Mouse (Mus musculus) common myeloid progenitor, adult 5-6 weeks (primary cell): Measurements from ENCODE around the gene Ccdc124. TPM values are rescaled to one million over a fixed set of nuclear protein-coding genes. Genes with fewer than 3 reads are reported as not detected.

ENCODE experiments used
- ATAC-seq: replicated peaks from 2 replicates; pipeline ENCODE4 v1.8.0; 2016; ENCODE audit warnings: low read depth, mild to moderate bottlenecking, moderate TSS enrichment, inconsistent platforms; ENCODE audit not compliant: poor library complexity, severe bottlenecking
- total RNA-seq: library from RNA; stranded (forward); fragments of 200-1000, 187-1606 nt; gene quantifications from 2 replicates; pipeline ENCODE4 v1.2.3, GENCODE M21; 2017

Ccdc124 gene
- 28.6 and 40.6 TPM in 2 replicates for total RNA-seq

DNA sequence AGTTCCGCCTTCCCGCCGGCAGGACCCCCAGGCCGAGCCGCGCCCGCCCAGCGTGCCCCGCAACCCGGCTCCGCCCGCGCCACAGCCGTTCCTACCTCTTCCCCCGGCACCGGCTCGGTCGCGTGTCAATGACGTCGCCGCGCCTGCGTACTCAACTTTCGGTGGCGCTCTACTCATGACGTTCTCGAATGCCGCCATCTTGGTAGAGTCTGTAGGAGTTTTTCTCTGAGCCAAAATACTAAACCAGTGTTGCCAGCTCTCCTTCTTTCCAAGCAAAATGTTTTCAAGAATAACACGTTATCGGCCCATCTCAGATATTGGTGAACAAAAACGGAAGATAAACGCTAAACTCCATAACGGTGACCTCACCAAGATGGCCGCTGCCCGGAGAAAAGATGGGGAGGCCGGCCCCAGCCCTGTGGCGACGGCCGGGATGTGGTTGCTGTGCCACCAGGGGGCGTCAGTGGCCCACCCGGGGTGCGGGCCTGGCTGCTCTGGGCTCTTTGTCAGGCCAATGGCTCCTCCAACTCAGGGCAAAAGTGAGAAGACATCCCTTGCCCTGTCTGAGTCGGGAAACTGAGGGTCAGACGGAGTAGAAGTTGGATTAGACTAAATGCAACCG lies at the start of gene Ccdc124:
Ccdc124 (minus strand) TSS at position 572 of the 622 bp plus-strand sequence.
- peak; percentile 81 for ATAC-seq

DNA sequence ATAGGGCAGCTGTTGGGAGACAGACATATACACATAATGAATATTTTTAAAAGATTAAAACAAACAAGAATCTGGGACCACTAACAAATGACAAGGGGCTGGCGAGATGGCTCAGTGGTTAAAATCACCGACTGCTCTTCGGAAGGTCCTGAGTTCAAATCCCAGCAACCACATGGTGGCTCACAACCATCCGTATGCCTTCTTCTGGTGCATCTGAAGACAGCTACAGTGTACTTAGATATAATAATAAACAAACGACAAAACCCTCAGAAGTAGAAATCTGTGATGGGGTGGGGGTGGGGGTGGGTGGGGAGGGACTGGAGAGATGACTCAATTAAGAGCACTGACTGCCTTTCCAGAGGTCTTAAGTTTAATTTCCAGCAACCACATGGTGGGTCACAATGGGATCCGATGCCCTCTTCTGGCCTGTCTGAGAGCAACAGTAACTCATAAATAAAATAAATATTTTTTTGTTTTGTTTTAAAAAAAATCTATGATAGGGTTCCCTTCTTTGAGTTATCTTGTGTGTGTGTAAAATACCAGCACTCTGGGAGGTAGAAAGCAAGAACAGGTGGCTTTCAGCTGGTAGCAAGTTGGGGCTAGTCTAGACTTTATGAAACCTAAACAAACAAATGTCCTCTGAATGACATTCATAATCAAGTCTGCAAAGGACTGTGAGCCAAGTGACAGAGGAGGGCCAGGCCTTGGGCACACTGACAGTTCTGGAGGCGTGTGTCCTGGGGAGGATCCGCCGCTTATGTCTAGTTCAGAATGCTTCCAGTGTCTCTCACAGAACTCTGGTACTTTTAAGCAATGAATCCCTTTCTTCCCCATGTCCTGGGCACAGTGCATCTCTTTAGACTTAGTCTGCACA lies 46.6 kb upstream of the Ccdc124 start:
- no peak for ATAC-seq

DNA sequence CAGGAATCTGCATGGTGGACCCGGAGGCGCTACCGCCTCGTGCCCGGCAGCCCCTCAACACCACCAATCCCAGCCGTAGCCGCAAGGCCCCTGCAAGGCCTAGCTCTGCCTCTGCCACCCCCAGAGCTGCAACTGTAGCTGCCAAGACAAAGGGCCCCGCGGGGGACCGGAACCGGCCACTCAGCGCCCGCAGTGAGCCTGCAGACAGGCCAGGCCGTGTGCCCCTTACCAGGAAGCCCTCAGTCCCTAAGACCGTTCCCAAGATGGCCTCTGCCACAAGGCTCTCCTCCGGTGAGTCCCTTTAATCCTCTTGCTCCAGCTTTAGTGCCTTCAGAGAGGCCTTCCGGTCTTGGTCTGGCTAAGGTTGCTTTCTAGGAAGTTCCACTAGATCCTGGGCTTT lies 41.0 kb upstream of the Ccdc124 start:
- ATAC-seq: no peak

DNA sequence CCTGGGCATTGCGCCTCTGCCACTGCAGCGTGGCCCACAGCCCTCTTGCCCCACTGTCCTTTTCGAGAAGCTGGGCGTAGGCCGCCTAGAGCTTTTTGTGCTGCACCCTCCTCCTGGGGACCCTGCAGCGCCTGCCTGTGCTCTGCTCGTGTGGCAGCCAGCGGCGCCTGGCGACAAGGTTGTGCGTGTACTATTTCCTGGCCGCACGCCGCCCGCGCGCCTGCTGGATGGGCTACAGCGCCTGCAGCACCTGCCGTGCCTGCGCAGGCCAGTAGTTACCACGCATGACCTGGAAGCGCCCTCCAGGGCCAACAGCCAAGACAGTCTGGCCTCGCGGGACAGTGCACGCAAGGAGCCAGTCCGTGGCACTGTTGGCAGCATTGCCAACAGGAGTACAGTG lies 39.8 kb upstream of the Ccdc124 start:
- ATAC-seq: no peak

GRCm38 (mm10) chr8:70912955-70913354 lies 39.2 kb upstream of the Ccdc124 start:
- no peak for ATAC-seq

GRCm38 (mm10) chr8:70911596-70911995 lies 37.9 kb upstream of the Ccdc124 start:
- peak; percentile 37 for ATAC-seq

DNA sequence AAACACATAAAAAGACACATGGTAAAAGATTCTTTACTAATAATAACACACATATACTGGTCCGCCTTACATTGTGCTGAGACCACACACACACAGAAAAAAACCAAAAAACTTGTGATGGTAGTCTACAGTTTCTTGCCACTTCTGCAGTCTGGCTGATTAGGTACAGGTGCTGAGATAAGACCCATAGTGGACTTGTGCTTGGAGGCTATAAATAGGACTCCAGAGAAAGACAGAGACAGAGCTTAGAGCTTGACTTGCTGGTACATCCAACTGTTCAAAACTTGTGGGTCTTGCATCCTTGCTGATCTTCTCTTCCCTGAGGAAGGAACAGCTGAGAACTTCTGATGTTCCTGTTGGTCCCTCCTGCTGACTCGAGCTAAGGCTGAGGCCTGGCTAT lies 33.8 kb upstream of the Ccdc124 start:
- ATAC-seq: no peak

DNA sequence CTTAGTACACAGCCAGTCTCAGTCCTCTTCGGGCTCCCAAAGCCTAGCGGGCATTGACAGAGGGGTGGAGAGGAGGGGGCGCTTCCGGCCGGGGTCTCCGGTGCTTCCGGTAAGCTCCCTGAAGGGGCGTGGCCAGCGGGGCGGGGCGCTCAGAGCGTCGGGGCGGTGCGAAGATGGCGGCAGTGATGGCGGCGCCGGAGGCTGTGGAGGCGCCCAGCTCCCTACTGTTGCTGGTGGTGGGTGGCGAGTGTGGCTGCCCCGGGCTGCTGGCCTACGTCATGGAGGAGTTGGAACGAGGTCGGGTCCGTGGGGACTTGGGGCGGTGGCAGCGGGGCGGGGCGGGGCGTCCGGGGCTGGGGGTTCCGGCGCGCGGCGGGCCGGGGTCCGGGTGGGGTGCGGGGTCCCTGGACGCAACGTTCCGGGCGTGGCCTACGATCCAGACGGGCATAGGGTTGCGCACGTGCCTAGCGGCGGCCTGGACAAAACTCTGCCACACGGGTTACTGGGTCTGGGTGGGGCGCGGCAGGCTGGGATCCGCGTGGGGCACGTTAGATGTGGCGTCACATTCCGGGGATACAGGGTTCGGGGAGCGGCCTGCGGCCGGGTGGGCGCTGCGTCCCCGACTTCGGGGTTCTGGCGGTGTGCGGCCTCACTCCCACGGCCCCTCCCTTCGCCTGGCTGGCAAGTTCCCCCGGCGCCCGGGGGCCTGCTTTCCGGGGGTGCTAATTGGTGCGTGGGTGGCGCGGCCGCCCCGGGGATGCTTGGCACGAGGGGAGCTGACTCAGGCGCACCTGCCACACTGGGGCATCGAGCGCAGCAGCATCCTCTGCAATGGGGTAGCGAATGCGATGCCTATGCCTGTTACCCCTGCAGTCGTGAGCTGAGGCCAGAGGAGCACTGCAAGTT lies 32.3 kb upstream of the Ccdc124 start, which contains the start of gene Map1s:
Map1s (plus strand) TSS at position 102 of the 906 bp plus-strand sequence.
- peak; percentile 73 for ATAC-seq

GRCm38 (mm10) chr8:70905463-70905830 lies 31.7 kb upstream of the Ccdc124 start:
- 0 out of 2 replicates have a peak, but pooled peaks have one; percentile 0 for ATAC-seq

GRCm38 (mm10) chr8:70904532-70904931 lies 30.8 kb upstream of the Ccdc124 start:
- ATAC-seq: peak; percentile 64

DNA sequence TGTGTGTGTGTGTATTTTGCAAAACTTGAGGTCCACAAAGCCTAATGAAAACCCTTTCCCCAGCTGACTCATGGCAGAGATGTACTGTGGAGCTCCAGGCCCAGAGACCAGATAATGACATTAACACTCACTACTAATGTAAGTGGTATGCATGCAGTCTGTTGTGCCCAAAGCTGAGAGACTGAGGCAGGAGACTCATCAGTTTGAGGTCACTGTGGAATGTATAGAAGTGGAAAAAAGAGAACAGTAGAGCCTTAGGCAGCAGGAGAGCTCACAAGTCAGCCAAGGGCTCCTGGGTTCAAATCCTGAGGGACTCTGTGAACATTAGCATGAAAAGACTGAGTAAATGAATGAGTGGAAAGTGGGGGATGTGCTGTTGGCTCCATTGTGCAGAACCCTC lies 29.8 kb upstream of the Ccdc124 start:
- ATAC-seq: no peak

DNA sequence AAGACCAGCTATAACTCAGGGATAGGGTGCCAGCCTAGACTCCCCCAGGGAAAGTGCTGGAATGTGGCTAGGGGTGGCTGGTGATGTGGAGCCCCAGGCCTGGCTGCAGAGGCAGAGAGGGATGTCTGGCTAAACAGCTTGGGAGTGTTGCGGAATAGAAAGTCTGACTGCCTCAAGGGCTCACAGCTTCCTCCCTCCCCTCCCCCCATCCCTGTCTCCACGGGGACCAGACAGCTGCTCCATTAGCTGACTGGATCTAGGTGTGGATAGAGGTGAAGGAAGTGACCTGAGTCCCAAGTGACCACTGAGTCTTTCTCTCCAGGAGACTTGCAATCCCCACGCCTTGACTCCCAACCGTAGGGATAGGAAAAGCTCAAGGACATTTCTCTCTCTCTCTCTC lies 29.4 kb upstream of the Ccdc124 start:
- ATAC-seq: no peak

DNA sequence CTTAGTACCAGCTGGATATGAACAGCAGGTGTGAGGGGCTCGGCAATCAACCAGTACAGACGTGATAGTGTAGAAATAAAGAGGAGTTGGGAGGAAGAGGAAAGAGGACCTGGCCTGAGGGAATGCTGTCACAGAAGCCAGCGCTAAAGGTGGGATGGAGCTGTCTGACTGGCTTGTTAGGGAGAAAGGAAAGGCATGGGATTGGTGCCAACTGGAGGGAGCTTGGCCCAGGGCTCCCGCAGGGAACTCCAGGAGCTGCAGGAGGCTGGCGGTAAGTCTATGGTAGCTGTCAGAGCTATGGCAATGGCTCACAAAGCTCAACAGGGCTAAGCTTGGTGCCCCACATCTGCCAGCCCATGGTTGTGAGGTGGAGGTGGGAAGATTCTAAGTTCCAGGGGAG lies 28.5 kb upstream of the Ccdc124 start:
- no peak for ATAC-seq

DNA sequence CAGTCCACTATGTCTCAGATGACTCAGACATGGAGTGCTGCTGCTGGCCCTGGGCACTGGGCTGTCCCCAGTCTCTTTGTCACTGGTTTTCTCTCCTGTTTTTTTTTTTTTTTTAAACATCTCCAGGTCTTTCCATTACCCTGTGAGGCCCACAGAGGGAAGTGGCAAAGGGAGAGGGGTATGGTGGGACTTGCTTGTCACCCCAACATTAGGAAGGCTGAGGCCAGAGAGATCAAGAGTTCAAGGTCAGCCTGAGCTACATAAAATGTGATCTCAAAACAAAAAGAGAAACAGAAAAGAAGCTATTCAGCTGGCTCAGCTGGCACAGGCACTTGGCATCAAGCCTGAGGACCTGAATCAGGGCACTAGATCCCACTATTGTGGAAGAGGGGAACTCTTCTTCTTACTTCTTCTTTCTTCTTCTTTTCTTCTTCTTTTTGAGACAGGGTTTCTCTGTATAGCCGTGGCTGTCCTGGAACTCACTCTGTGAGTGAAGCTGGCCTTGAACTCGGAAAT lies 27.2 kb upstream of the Ccdc124 start:
- no peak for ATAC-seq

DNA sequence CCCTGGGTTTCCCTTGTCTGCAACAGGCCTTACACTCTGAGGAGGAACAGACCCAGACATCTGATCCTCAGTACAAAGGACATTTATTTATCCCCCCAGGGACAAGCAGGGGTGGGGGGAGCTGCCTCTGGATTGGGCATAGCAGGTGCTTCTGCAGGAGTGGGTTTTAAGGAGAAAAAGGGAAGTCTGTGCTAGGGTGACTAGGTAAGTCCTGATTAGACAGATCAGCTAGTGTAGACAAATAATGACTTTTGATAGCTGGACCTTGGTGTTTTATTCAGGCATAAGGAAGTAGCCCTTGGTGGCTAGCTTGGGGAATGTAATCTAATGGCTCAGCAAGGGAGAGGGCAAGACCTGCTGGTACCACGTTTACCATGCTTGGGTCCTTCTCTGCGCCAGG lies 25.5 kb upstream of the Ccdc124 start:
- ATAC-seq: no peak

- ATAC-seq: no peak
Observed at GRCm38 (mm10) chr8:70898661-70899198, 25.0 kb upstream of the Ccdc124 start.

GRCm38 (mm10) chr8:70897681-70898413 lies 24.1 kb upstream of the Ccdc124 start:
- peak; percentile 52 for ATAC-seq

DNA sequence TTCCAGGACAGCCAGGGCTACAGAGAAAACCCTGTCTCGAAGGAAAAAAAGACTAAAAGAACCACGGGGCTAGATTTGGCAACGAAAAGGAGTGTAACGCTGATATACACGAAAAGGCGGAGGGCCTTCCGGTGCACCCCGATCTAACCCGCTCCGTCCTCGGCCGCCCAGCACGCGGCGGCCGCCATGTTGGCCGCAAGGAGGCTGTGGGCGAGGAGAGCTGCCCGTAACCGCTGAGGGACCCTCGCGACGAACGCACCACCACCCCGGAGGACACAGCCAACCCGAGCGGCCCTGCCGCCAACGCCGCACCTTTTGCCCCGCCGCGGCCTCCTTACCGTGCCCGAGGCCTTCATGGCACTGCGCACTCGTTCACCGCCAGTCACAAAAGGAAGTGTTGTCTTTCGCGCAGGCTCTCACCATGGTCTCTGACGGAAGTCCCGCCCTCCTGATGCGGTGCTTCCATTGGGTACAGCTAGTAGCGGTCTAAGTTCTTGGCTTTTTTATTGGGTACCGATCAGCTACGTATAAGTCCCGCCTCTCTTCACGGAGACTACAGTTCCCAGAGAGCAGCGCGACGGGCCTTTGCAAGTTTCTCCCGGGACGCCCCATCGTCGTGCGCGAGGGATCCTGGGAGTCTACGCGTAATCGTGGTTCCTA lies 23.4 kb upstream of the Ccdc124 start, which contains the start of gene Rpl18a:
Rpl18a (minus strand) TSS at position 392 of the 660 bp plus-strand sequence.
- ATAC-seq: peak; percentile 84
